ENCODE assay signal across 9 mouse cellular contexts in genomic region chr4:140813358-140814185, GRCm38 (mm10). TPM values are rescaled to one million over a fixed set of nuclear protein-coding genes. Genes with fewer than 3 reads are reported as not detected.
DNase-seq lines count a peak whose midpoint lies in the region; ATAC-seq lines count a peak whose summit lies in the region.
"Had no signal": no experiment of that assay in that cellular context is flagged by ENCODE, and none has a peak within 500 bp of the region (broad histone marks: within the 10 kb centered on the region; RNA-seq: fewer than 3 reads in every experiment).

No protein-coding gene starts in this region.

- peaks cover 70% of the 10 kb centered on the region for H3K4me1 ChIP-seq in heart, embryonic 12.5 days (replicated peaks)
- H3K4me1 ChIP-seq in neural tube, embryonic 11.5 days (ENCODE audit: control insufficient read depth, insufficient read depth, low read length), result no peaks in the 10 kb centered on the region
- peaks cover 76% of the 10 kb centered on the region for H3K4me1 ChIP-seq in limb, embryonic 10.5 days
- peaks cover 33% of the 10 kb centered on the region for H3K4me1 ChIP-seq in stomach, embryonic 15.5 days

- H3K27ac ChIP-seq in heart, embryonic 12.5 days (ENCODE audit: poor library complexity, severe bottlenecking), result no peak overlapping the region
- no peak overlapping the region for H3K27ac ChIP-seq in neural tube, embryonic 11.5 days (ENCODE audit: low read depth, low read length)
- H3K27ac ChIP-seq in limb, embryonic 10.5 days, result peak overlapping the region; percentile 86
- H3K27ac ChIP-seq in stomach, embryonic 15.5 days, result no peak overlapping the region

- no peak overlapping the region for H3K9ac ChIP-seq in heart, embryonic 12.5 days
- no peak overlapping the region for H3K9ac ChIP-seq in neural tube, embryonic 11.5 days (ENCODE audit: low read length)
- H3K9ac ChIP-seq in stomach, embryonic 15.5 days, result no peak overlapping the region

- ATAC-seq in heart, embryonic 12.5 days (ENCODE audit: insufficient number of reproducible peaks, low FRiP score), result no peak
- no peak for ATAC-seq in neural tube, embryonic 11.5 days (ENCODE audit: insufficient read depth, low FRiP score, low TSS enrichment)
- ATAC-seq in stomach, embryonic 15.5 days (ENCODE audit: insufficient read depth, low FRiP score, low read depth), result no peak

- 41% methylated on average over 13 of the region's 13 CpGs for WGBS in heart, embryonic 12.5 days
- 9% methylated on average over 13 of the region's 13 CpGs for WGBS in neural tube, embryonic 11.5 days
- WGBS in limb, embryonic 10.5 days, result 7% methylated on average over 13 of the region's 13 CpGs
- 24% methylated on average over 13 of the region's 13 CpGs for WGBS in stomach, embryonic 15.5 days

- no peaks in the 10 kb centered on the region for H3K36me3 ChIP-seq in heart, embryonic 12.5 days
- H3K36me3 ChIP-seq in neural tube, embryonic 11.5 days (ENCODE audit: control insufficient read depth, insufficient read depth, low read length), result no peaks in the 10 kb centered on the region
- no peaks in the 10 kb centered on the region for H3K36me3 ChIP-seq in limb, embryonic 10.5 days
- no peaks in the 10 kb centered on the region for H3K36me3 ChIP-seq in stomach, embryonic 15.5 days

- H3K4me3 ChIP-seq in heart, embryonic 12.5 days, result peak overlapping the region; percentile 45
- peak overlapping the region; percentile 20 for H3K4me3 ChIP-seq in neural tube, embryonic 11.5 days (ENCODE audit: low read depth, low read length)
- H3K4me3 ChIP-seq in limb, embryonic 10.5 days, result peak overlapping the region; percentile 58
- H3K4me3 ChIP-seq in stomach, embryonic 15.5 days (replicated peaks), result peak overlapping the region; percentile 41

- H3K9me3 ChIP-seq in heart, embryonic 12.5 days (replicated peaks), result peaks cover 5% of the 10 kb centered on the region; the same call in 1 of the 2 replicates
- H3K9me3 ChIP-seq in neural tube, embryonic 11.5 days (ENCODE audit: control insufficient read depth, low read length), result no peaks in the 10 kb centered on the region
- no peaks in the 10 kb centered on the region for H3K9me3 ChIP-seq in limb, embryonic 10.5 days (replicated peaks)
- H3K9me3 ChIP-seq in stomach, embryonic 15.5 days, result no peaks in the 10 kb centered on the region

- H3K4me2 ChIP-seq in heart, embryonic 12.5 days, result peak overlapping the region; percentile 72
- H3K4me2 ChIP-seq in neural tube, embryonic 11.5 days (ENCODE audit: low read depth), result peak overlapping the region; percentile 47
- H3K4me2 ChIP-seq in stomach, embryonic 15.5 days, result peak overlapping the region; percentile 76

- DNase-seq in heart, adult 8-10 months (ENCODE audit: low spot score), result no peak
- no peak for DNase-seq in neural tube, embryonic 11.5 days (ENCODE audit: low spot score)
- no peak for DNase-seq in neural tube, embryonic 10.5 days (ENCODE audit: extremely low spot score, low spot score)
- DNase-seq in limb, embryonic 10.5 days (ENCODE audit: low spot score), result peak; percentile 76
- DNase-seq in yolk sac, embryonic 10.5 days (ENCODE audit: low spot score), result no peak
- no peak for DNase-seq in urinary bladder, postnatal 14 days (ENCODE audit: low spot score)

- H3K27me3 ChIP-seq in heart, embryonic 12.5 days (replicated peaks), result peaks cover 4% of the 10 kb centered on the region; the same call in 1 of the 2 replicates
- no peaks in the 10 kb centered on the region for H3K27me3 ChIP-seq in neural tube, embryonic 11.5 days (ENCODE audit: control insufficient read depth, insufficient read depth, low read length)
- H3K27me3 ChIP-seq in limb, embryonic 10.5 days (ENCODE audit: low read depth, poor library complexity, severe bottlenecking), result peaks cover 13% of the 10 kb centered on the region; the same call in 1 of the 2 replicates
- H3K27me3 ChIP-seq in stomach, embryonic 15.5 days (replicated peaks), result no peaks in the 10 kb centered on the region; the same call in 1 of the 2 replicates

RNA-seq across cellular contexts. Expression of gene Padi3, which starts 3.1 kb away (rescaled TPM):
- 0.45 and 0.50 TPM in 2 replicates for polyA plus RNA-seq in heart, embryonic 12.5 days (2016; fragmentation: Nextera tagmentation; extraction: Ambion mirVana)
- under 1 TPM; 0.09 to 0.34 (median 0.13) TPM for total RNA-seq in heart, adult 8-10 months (2022)
- not detected in 2 replicates for polyA plus RNA-seq in neural tube, embryonic 11.5 days (2014; fragmentation: Nextera tagmentation; extraction: Ambion mirVana)
- polyA plus RNA-seq in limb, embryonic 10.5 days (2016; fragmentation: Nextera tagmentation; extraction: Ambion mirVana), result 1.3 and 1.5 TPM in 2 replicates
- polyA plus RNA-seq in stomach, embryonic 15.5 days (2015; fragmentation: Nextera tagmentation; extraction: Ambion mirVana), result 0.09 and 0.18 TPM in 2 replicates

RNA-seq across cellular contexts. Expression of gene Padi1, which starts 32.0 kb away (rescaled TPM):
- 0.10 and 0.28 TPM in 2 replicates for polyA plus RNA-seq in heart, embryonic 12.5 days (2016; fragmentation: Nextera tagmentation; extraction: Ambion mirVana)
- not detected for total RNA-seq in heart, adult 8-10 months (2022)
- 0.22 TPM in 1 of 2 replicates, not detected in the other for polyA plus RNA-seq in neural tube, embryonic 11.5 days (2014; fragmentation: Nextera tagmentation; extraction: Ambion mirVana)
- polyA plus RNA-seq in limb, embryonic 10.5 days (2016; fragmentation: Nextera tagmentation; extraction: Ambion mirVana), result 0.36 and 0.44 TPM in 2 replicates
- 0.19 and 0.23 TPM in 2 replicates for polyA plus RNA-seq in stomach, embryonic 15.5 days (2015; fragmentation: Nextera tagmentation; extraction: Ambion mirVana)
- total RNA-seq: heart, postnatal 10 days had no signal

RNA-seq across cellular contexts. Expression of gene Padi4, which starts 39.5 kb away (rescaled TPM):
- 2.1 and 2.5 TPM in 2 replicates for polyA plus RNA-seq in heart, embryonic 12.5 days (2016; fragmentation: Nextera tagmentation; extraction: Ambion mirVana)
- total RNA-seq in heart, adult 8-10 months (2022), result 1 to 10 TPM in 1 of 4 experiments, under 1 TPM in 3; 0.24 to 5.3 (median 0.27) TPM
- polyA plus RNA-seq in neural tube, embryonic 11.5 days (2014; fragmentation: Nextera tagmentation; extraction: Ambion mirVana), result 0.09 and 0.50 TPM in 2 replicates
- 0.08 TPM in 1 of 2 replicates, not detected in the other for polyA plus RNA-seq in limb, embryonic 10.5 days (2016; fragmentation: Nextera tagmentation; extraction: Ambion mirVana)
- 1.7 and 2.8 TPM in 2 replicates for polyA plus RNA-seq in stomach, embryonic 15.5 days (2015; fragmentation: Nextera tagmentation; extraction: Ambion mirVana)
